Mouse (Mus musculus) adrenal gland, adult 2 months (tissue): ENCODE measurements around the gene Ino80b. TPM values are rescaled to one million over a fixed set of nuclear protein-coding genes. Genes with fewer than 3 reads are reported as not detected.

Experiments
- DNase-seq: peaks from one replicate; pipeline ENCODE4 v3.0.0; 2021
- polyA plus RNA-seq: library from polyadenylated mRNA; depleted of rRNA; stranded (reverse); fragments of >200 nt; gene quantifications from 2 replicates; pipeline ENCODE4 v1.2.3, GENCODE M21; 2012
- total RNA-seq, 2 experiments: library from RNA; stranded (reverse); gene quantifications; 2 replicates each; pipeline ENCODE4 v1.2.3; 2021

Gene Ino80b
- total and polyA plus RNA-seq, 3 experiments, result 16.1 to 90.2 (median 27.3) TPM

DNA sequence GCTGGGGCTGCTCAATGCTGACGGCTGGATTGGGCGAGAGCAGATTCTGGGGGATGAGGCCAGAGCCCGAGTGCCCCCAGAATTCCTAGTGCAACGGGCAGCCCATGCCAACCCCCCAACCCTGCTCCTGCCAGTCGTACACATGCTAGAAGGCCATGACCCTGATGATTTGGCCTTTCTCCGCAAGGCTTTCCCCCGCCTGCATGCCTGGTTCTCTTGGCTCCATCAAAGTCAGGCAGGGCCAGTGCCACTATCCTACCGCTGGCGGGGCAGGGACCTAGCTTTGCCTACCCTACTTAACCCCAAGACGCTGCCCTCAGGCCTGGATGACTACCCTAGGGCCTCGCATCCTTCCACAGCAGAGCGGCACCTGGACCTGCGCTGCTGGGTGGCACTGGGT, 7.6 kb downstream of the Ino80b start:
- DNase-seq, result peak; percentile 62

GRCm38 (mm10) chr6:83117165-83117438, 8.1 kb downstream of the Ino80b start:
- DNase-seq, result no peak

- no peak for DNase-seq
Observed at GRCm38 (mm10) chr6:83116373-83117164, 8.7 kb downstream of the Ino80b start.

- no peak for DNase-seq
Observed at GRCm38 (mm10) chr6:83115682-83116372, 9.4 kb downstream of the Ino80b start.

GRCm38 (mm10) chr6:83115011-83115671, 10.1 kb downstream of the Ino80b start, which contains the start of gene Mogs:
Gene Mogs (plus strand): TSS chr6:83115496.
- DNase-seq, result peak; percentile 97

GRCm38 (mm10) chr6:83111510-83112136, 13.6 kb downstream of the Ino80b start:
- DNase-seq, result no peak

GRCm38 (mm10) chr6:83108762-83109668, 16.2 kb downstream of the Ino80b start, which contains the start of gene Mrpl53:
Gene Mrpl53 (plus strand): TSS chr6:83109040.
- DNase-seq, result peak; percentile 90

- DNase-seq, result peak; percentile 82
Observed at GRCm38 (mm10) chr6:83107566-83108400, 17.4 kb downstream of the Ino80b start.

GRCm38 (mm10) chr6:83104158-83104557, 21.1 kb downstream of the Ino80b start:
- DNase-seq, result no peak

DNA sequence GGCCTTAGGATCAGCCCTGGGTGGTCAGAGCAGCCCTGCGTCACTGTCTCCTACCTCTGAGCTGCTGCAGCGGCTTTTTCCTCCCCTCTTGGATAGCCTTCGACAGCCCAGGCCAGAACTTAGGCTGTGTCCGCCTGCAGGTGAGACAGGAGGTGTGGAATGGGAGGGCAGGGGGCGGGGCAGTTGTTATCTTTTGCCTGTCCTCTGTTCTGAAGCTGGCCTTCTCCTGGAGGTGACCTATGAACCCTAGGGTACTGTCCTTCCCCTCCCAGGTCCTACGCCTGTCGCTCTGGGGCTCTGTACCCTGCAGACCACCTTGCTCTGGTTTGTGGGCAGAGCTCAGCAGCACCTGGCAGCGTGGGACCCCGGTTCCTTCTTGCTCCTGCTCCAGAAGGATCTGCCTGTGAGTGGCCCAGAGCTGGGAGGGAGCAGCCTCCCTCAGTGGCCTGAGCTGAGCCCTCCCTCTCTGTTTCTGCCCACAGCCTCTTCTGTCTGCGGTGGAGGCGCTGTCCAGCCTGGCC, 22.0 kb downstream of the Ino80b start:
- DNase-seq, result no peak

DNA sequence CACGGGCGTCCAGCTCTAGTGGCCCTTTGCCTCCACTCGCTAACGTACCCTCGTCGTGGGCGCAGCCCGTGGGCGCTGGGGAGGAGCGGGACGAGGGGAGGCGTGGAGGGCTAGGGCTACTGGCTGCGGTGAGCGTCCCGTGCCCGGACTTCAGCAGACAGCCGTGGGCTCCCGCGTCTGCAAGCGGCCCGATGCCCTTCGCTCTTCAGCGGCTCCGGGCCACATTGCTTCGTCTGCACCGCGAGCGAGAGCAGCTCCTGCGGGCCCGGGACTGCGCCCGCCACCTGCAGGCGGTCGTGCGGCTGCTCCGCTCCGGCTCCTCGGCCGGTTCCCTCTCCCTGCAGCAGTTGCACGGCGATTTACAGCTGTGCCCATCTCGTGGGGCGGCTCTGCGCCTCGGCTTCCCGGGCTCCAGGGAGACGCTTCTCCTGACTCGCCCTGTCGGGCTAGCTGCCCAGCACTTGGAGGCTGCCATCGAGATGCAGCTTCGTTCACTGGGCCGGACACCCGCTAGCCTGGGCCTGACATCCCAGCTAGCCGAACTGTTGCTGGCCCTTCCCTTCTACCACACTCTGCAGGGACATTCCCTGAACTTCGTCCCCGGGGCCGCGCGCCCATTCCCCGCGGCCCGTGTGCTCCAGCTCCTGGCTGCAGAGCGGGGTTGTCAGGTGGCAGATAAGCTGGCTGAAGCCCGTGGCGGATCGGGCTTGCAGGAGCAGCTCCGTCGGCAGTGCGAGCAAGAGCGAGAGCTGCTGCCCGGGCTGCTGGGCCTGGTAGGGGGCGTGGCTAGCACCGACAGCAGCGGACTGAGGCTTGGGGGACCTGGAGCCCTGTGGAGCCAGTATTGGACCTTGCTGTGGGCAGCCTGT, 23.3 kb downstream of the Ino80b start:
- DNase-seq, result peak; percentile 85

DNA sequence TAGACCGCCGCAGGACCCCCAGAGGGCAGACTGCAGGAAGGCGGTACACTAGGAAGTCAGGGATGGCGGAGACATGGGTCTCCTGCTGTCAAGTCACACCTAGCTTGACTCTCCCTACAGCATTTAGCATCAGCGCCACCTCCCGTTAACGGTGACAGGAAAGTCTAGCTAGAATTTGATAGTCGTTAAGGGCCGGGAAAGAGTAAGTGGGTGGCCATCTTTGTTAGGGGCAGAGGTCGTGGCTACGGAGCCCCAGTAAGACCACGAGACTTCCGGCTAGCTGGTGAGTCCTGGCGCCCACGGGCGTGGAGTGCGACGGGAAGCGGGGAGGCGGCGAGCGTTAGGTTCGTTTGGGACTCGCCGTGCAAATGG, 23.9 kb downstream of the Ino80b start, which contains the start of the genes Ccdc142 and Gm42688:
Gene Ccdc142, plus strand, starts transcription at position 286 of the 372 bp plus-strand sequence.
Gene Gm42688, plus strand, starts transcription at position 302 of the 372 bp plus-strand sequence.
- peak; percentile 94 for DNase-seq

DNA sequence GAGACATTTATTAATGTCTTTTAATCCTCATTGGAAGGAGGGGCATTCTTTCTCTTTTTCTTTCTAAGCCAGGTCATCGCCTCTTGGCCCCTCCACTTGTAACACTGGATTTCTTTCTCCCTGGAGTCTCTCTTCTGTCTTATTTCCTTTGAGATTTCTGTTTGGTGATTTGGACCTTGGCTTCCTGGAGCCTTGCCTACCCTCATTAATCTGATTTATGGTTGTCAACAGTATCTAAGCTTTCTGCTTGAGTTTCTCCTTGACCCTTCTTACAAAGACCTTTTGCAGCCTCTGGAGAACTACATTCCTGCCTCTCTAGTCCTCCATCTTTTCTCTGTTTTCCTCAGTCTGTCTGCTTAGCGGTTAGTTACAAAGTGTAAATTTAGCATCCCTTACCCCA, 26.8 kb downstream of the Ino80b start:
- peak; percentile 81 for DNase-seq

DNA sequence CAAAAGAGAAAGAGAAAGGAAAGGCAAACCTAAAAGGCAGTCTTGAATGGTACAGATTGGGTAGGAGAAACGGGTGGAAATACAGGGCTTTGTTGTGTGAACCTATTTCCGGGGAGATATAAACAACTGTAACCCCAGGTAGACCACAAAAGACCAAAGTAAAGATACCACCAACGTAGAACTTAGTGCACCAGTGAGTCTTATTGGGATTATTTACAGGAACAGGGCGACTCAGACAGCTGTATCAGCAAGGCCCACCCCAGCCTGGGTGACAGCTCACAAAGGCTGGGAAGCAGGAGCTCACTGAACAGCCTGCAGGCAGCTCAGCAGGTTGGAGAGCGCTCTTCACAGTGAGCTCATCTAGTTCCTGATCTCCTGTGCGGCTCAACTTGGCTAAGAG, 29.3 kb downstream of the Ino80b start:
- no peak for DNase-seq

- no peak for DNase-seq
Observed at GRCm38 (mm10) chr6:83092416-83093127, 32.7 kb downstream of the Ino80b start.

DNA sequence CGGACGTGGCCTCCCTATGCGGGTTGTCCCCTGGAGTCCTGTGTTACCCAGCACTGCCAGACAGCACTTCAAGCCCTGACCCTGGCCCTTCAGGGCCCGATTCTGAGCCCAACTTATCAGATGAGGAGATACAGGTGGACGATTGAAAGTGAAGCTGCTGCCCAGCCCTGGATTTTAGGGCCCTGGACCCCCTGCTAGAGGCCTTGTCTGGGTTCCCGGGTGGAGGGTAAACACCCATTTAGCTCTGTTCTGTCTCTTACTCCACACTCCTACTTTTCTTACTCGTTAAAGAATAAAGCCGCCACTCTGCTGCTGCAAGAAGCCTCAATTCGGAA, 37.3 kb downstream of the Ino80b start:
- DNase-seq, result no peak

DNA sequence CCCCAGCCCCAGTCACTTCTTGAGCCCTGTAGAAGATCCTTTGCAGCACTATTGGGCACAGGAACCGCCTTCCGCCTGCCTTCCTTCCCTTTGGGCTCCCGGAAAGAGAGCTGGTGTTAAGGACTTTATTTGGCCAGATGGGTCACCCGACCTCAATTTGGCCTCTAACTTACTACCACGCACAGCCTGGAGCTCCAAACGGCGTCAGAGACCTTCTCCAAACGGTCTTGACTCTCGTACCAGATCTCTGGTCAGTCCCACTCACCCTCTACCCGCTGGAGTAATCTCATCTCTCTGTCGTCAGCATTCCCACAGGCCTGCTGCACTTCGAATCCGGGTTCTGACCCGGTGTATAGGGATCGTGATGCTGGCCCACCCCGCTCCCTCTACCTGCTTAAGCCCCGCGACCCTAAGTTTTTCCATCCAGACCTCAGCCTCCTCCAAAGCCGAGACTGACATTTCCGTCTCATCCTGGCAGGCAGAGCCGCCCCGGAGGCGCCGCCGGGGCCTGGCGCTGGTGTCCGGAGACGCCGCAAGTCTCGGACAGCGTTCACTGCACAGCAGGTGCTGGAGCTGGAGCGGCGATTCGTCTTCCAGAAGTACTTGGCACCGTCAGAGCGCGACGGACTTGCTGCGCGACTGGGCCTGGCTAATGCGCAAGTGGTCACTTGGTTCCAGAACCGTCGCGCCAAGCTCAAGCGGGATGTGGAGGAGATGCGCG, 37.9 kb downstream of the Ino80b start:
- peak; percentile 81 for DNase-seq
